Mouse (Mus musculus): Measurements from ENCODE around the gene Fdxr. TPM values are rescaled to one million over a fixed set of nuclear protein-coding genes. Genes with fewer than 3 reads are reported as not detected.

Gene Fdxr
- polyA plus RNA-seq, 1 experiment from 2014 or later: 23.4 TPM

DNA sequence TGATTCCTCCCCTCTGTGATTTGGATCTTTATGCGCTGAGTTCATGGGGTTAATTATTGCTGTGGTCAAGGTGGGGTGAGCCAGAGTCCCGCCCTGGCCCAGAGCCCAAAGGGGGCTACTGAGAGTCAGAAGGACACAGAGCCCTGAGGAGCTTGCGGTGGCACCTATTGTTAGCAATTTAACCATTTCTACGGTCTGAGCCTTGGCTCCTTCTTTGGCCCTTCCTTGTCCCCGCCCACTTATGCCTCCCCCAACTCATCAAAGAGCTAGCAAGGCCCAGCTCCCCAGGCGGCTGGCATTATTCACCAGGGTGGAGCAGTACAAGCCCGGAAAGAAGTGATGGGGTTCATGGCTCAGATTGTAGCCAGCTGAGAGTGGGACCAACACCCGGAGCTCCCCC is 30.0 kb upstream of the Fdxr start, which contains the start of gene Otop2:
Otop2 (plus strand) TSS at position 301 of the 400 bp plus-strand sequence.
- H3K27ac ChIP-seq (ENCODE audit: low read length): no peak within 1 kb of the TSS
- no peaks in the 10 kb centered on the region for H3K9me3 ChIP-seq (replicated peaks; ENCODE audit: control insufficient read depth, low read length, poor library complexity, severe bottlenecking)
- WGBS: 15% methylated on average over 8 of the region's 8 CpGs
- no peaks in the 10 kb centered on the region for H3K36me3 ChIP-seq (ENCODE audit: control insufficient read depth, insufficient read depth, low read length)
- no peaks in the 10 kb centered on the region for H3K27me3 ChIP-seq (ENCODE audit: control insufficient read depth, insufficient read depth, low read depth, low read length)
- H3K9ac ChIP-seq (ENCODE audit: low read depth, low read length): 0 out of 2 replicates have a peak within 1 kb of the TSS, but pooled peaks have one; percentile 4
- H3K4me2 ChIP-seq (ENCODE audit: low read length): no peak within 1 kb of the TSS
- no peak within 1 kb of the TSS for H3K4me3 ChIP-seq (ENCODE audit: low read depth, low read length)
- H3K4me1 ChIP-seq (ENCODE audit: control insufficient read depth, insufficient read depth, low read length): no peaks in the 10 kb centered on the region
- ATAC-seq: no peak

DNA sequence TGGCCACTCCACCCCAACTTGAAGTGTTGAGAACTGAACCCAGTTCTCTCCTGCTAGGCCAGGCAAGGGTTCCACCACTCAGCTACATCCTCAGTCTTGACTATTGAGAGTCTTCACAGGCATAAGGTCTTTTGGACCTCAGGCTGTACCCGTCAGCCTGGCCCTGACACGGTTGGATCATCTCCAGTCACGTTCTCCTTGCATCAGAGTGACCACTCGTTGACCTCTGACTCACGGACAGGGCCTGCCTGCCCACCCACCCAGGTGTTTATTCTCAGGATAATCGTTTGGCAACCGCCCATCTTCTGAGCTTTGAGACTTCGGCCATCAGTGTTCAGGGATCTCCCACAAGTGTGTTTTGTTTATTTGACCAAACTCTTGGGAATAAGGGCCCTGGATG is 26.3 kb upstream of the Fdxr start:
- Histone ChIP-seq H3K9ac (ENCODE audit: low read depth, low read length) (no peak overlapping the region), H3K4me1 (ENCODE audit: control insufficient read depth, insufficient read depth, low read length) (no peaks in the 10 kb centered on the region), H3K9me3 (replicated peaks; ENCODE audit: control insufficient read depth, low read length, poor library complexity, severe bottlenecking) (no peaks in the 10 kb centered on the region), H3K36me3 (ENCODE audit: control insufficient read depth, insufficient read depth, low read length) (no peaks in the 10 kb centered on the region), H3K27ac (ENCODE audit: low read length) (no peak overlapping the region), H3K4me2 (ENCODE audit: low read length) (no peak overlapping the region), H3K27me3 (ENCODE audit: control insufficient read depth, insufficient read depth, low read depth, low read length) (no peaks in the 10 kb centered on the region), H3K4me3 (ENCODE audit: low read depth, low read length) (no peak overlapping the region)
- no peak for ATAC-seq
- 85% methylated on average over 8 of the region's 8 CpGs for WGBS

DNA sequence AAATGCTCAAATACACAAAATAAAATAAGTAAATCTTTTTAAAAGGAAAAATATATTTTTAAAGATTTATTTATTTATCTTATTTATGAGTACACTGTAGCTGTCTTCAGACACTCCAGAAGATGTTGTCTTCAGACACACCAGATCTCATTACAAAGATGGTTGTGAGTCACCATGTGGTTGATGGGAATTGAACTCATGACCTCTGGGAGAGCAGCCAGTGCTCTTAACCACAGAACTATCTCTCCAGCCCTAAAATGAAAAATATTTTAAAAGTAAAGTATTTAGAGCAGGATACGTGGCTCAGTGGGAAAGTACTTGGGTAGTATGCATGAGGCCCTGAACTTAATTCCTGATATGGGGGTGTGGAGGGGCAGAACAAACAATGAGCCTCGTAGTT is 24.5 kb upstream of the Fdxr start:
- 94% methylated on average over 2 of the region's 2 CpGs for WGBS
- no peak overlapping the region for H3K27ac ChIP-seq (ENCODE audit: low read length)
- H3K4me1 ChIP-seq (ENCODE audit: control insufficient read depth, insufficient read depth, low read length): peaks cover 6% of the 10 kb centered on the region; the same call in 1 of the 2 replicates
- ATAC-seq: no peak
- H3K4me3 ChIP-seq (ENCODE audit: low read depth, low read length): no peak overlapping the region
- no peak overlapping the region for H3K9ac ChIP-seq (ENCODE audit: low read depth, low read length)
- no peaks in the 10 kb centered on the region for H3K27me3 ChIP-seq (ENCODE audit: control insufficient read depth, insufficient read depth, low read depth, low read length)
- no peaks in the 10 kb centered on the region for H3K36me3 ChIP-seq (ENCODE audit: control insufficient read depth, insufficient read depth, low read length)
- no peak overlapping the region for H3K4me2 ChIP-seq (ENCODE audit: low read length)
- H3K9me3 ChIP-seq (replicated peaks; ENCODE audit: control insufficient read depth, low read length, poor library complexity, severe bottlenecking): no peaks in the 10 kb centered on the region

DNA sequence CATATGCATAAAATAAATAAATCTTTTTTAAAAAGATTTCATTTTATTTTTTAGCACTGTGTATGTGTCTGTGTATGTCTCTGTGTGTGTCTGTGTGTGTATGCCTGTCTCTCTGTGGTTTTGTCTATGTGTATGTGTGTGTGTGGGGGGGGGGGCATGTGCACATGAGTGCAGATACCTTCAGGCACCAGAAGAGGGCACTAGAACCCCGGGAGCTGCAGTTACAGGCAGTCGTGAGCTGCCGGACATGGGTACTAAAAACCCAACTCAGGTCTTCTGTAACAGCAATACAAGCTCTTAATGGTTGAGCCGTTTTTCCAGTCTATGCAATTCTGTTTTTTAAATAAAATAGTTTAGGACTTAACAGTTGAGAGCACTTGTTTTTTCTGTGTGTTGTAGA is 23.9 kb upstream of the Fdxr start:
- H3K27me3 ChIP-seq (ENCODE audit: control insufficient read depth, insufficient read depth, low read depth, low read length): no peaks in the 10 kb centered on the region
- H3K27ac ChIP-seq (ENCODE audit: low read length): no peak overlapping the region
- 81% methylated on average over 4 of the region's 4 CpGs for WGBS
- H3K4me1 ChIP-seq (ENCODE audit: control insufficient read depth, insufficient read depth, low read length): peaks cover 6% of the 10 kb centered on the region; the same call in 1 of the 2 replicates
- no peak overlapping the region for H3K9ac ChIP-seq (ENCODE audit: low read depth, low read length)
- H3K9me3 ChIP-seq (replicated peaks; ENCODE audit: control insufficient read depth, low read length, poor library complexity, severe bottlenecking): no peaks in the 10 kb centered on the region
- H3K4me3 ChIP-seq (ENCODE audit: low read depth, low read length): no peak overlapping the region
- no peak overlapping the region for H3K4me2 ChIP-seq (ENCODE audit: low read length)
- no peaks in the 10 kb centered on the region for H3K36me3 ChIP-seq (ENCODE audit: control insufficient read depth, insufficient read depth, low read length)
- no peak for ATAC-seq

DNA sequence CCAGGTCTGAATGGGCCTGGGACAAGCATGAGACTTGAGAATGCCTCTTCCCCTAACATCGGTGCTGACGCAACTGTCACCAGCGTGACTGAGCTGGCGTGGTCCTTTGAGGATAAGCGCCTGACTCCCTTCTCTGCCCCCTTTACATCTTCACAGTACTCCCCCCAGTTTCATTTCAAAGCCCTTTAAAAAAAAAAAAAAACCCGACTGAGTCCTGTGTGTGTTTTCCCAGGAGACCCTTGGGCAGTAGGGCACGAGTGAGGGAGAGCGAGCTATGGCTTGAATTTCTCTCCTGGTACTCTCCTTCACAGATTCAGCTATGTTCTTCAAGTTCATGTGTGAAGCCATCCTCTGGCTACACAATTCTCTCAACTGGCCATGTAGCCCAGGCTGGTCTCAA is 21.3 kb upstream of the Fdxr start:
- Histone ChIP-seq H3K9me3 (replicated peaks; ENCODE audit: control insufficient read depth, low read length, poor library complexity, severe bottlenecking) (no peaks in the 10 kb centered on the region), H3K4me1 (ENCODE audit: control insufficient read depth, insufficient read depth, low read length) (peaks cover 6% of the 10 kb centered on the region; the same call in 1 of the 2 replicates), H3K4me3 (ENCODE audit: low read depth, low read length) (no peak overlapping the region), H3K27me3 (ENCODE audit: control insufficient read depth, insufficient read depth, low read depth, low read length) (no peaks in the 10 kb centered on the region), H3K36me3 (ENCODE audit: control insufficient read depth, insufficient read depth, low read length) (no peaks in the 10 kb centered on the region), H3K27ac (ENCODE audit: low read length) (no peak overlapping the region), H3K4me2 (ENCODE audit: low read length) (no peak overlapping the region), H3K9ac (ENCODE audit: low read depth, low read length) (no peak overlapping the region)
- WGBS: 68% methylated on average over 8 of the region's 8 CpGs
- no peak for ATAC-seq

DNA sequence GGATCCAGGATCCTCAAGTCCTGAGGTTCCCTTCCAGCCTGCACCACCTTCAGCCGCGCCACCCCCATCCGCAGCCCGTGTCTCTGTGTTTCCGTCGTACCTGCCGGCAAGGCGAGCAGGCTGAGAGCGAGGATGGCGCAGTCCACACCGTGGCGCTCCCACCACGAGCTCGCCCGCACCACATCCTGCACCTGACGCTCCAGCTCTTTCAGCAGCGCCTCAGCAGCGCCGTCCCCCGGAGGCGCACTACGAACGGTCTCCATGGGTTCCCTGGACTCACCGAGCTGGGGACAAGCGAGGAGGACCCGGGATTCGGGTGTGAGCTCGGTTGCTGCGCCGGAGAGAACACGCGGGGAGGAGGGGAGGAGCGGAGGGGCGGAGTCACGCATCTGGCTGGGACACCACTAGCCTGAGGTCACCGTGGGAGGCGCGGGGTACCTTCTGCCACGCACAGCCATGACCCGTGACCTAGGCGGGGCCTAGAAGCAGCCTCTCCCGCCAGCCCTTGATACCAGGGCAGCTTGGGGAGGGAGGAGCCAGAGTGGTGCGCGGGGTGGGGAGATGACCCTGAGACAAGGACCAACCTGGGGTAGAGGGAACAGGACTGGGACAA is 20.5 kb upstream of the Fdxr start, which contains the start of gene Fads6:
Fads6 (minus strand) TSS at position 450 of the 613 bp plus-strand sequence.
- Histone ChIP-seq H3K9me3 (replicated peaks; ENCODE audit: control insufficient read depth, low read length, poor library complexity, severe bottlenecking) (no peaks in the 10 kb centered on the region), H3K4me3 (ENCODE audit: low read depth, low read length) (peak within 1 kb of the TSS; percentile 70), H3K9ac (ENCODE audit: low read depth, low read length) (peak within 1 kb of the TSS; percentile 76), H3K4me1 (ENCODE audit: control insufficient read depth, insufficient read depth, low read length) (peaks cover 6% of the 10 kb centered on the region; the same call in 1 of the 2 replicates), H3K4me2 (ENCODE audit: low read length) (peak within 1 kb of the TSS; percentile 92), H3K27ac (ENCODE audit: low read length) (peak within 1 kb of the TSS; percentile 55; the same call in 1 of the 2 replicates), H3K27me3 (ENCODE audit: control insufficient read depth, insufficient read depth, low read depth, low read length) (no peaks in the 10 kb centered on the region), H3K36me3 (ENCODE audit: control insufficient read depth, insufficient read depth, low read length) (no peaks in the 10 kb centered on the region)
- ATAC-seq: peak; percentile 89
- under 1% methylated on average over 38 of the region's 44 CpGs for WGBS

DNA sequence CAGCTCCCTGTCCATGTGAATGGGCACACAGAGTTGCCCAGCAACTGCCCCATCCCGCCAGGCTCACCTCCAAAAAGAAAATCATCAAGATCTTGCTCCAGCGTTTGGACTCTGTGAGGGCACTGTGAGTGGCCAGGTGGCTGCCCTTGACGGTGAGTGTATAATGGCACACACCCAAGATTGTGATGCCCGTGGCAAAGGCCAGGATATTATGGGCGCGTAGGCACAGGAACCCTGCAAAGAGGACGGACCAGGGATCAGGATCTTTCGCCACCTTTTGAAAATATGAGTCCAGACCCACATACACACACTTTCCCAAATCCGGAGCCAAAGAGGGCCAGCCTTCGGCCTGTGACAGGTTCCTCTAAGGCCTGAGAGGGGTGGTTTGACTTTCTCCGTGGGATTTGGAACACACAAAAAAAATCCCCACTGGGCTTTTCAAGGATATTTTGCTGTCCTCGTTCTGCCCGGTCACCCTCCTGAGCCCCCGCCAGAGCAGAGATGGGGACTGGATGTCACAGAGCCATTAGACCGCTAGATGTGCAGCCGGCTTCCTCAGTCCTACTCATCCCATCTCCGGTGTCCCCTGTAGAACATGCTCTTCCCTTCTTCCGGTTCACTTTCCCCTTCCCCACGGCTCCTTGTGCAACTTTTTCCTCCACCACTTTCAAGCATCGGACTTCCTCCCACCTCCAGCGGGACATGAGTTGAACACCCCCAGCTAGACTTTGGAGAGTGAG is 19.8 kb upstream of the Fdxr start:
- peak; percentile 39; the same call in 1 of the 2 replicates for ATAC-seq
- Histone ChIP-seq H3K9ac (ENCODE audit: low read depth, low read length) (peak overlapping the region; percentile 76), H3K4me2 (ENCODE audit: low read length) (peak overlapping the region; percentile 92), H3K36me3 (ENCODE audit: control insufficient read depth, insufficient read depth, low read length) (no peaks in the 10 kb centered on the region), H3K27me3 (ENCODE audit: control insufficient read depth, insufficient read depth, low read depth, low read length) (no peaks in the 10 kb centered on the region), H3K9me3 (replicated peaks; ENCODE audit: control insufficient read depth, low read length, poor library complexity, severe bottlenecking) (no peaks in the 10 kb centered on the region), H3K4me3 (ENCODE audit: low read depth, low read length) (peak overlapping the region; percentile 70), H3K27ac (ENCODE audit: low read length) (peak overlapping the region; percentile 55; the same call in 1 of the 2 replicates), H3K4me1 (ENCODE audit: control insufficient read depth, insufficient read depth, low read length) (peaks cover 6% of the 10 kb centered on the region; the same call in 1 of the 2 replicates)
- WGBS: 53% methylated on average over 21 of the region's 21 CpGs

DNA sequence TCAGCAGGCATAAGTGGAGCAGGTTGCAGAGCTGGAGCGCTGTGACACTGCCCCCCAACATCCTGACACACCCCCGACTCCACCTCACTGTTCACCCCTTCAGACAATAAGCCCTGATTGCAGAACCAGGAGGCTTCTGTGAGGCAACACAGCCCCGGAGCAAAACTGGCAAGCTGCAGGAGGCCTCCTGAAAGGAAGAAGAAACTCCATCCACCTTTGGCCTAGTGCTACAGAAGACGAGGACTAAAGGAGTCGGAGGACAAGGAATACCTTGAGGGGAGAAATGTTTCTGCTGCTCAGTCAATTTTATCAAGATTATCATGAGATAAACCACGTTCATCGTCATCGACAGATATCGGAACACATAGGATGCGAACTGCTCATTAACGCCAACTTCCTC is 19.1 kb upstream of the Fdxr start:
- ATAC-seq: no peak
- no peak overlapping the region for H3K9ac ChIP-seq (ENCODE audit: low read depth, low read length)
- no peaks in the 10 kb centered on the region for H3K36me3 ChIP-seq (ENCODE audit: control insufficient read depth, insufficient read depth, low read length)
- H3K4me2 ChIP-seq (ENCODE audit: low read length): no peak overlapping the region
- no peak overlapping the region for H3K27ac ChIP-seq (ENCODE audit: low read length)
- no peaks in the 10 kb centered on the region for H3K9me3 ChIP-seq (replicated peaks; ENCODE audit: control insufficient read depth, low read length, poor library complexity, severe bottlenecking)
- peaks cover 6% of the 10 kb centered on the region; the same call in 1 of the 2 replicates for H3K4me1 ChIP-seq (ENCODE audit: control insufficient read depth, insufficient read depth, low read length)
- no peak overlapping the region for H3K4me3 ChIP-seq (ENCODE audit: low read depth, low read length)
- WGBS: 91% methylated on average over 11 of the region's 11 CpGs
- no peaks in the 10 kb centered on the region for H3K27me3 ChIP-seq (ENCODE audit: control insufficient read depth, insufficient read depth, low read depth, low read length)

Measured in midbrain, embryonic 16.5 days (tissue).